Mouse (Mus musculus) neural tube, embryonic 11.5 days (tissue): ENCODE results near the gene Rps6kb1. TPM values are rescaled to one million over a fixed set of nuclear protein-coding genes. Genes with fewer than 3 reads are reported as not detected.
"Not testable (repeated sequence)": the region's sequence is repeated elsewhere in the genome, so short reads cannot be mapped to it uniquely, and the experiment has no call there.

ENCODE experiments used
- ATAC-seq: fragments of 200-750 bp; cut with Nextera tagmentation; 2 replicates; pipeline ENCODE4 v1.8.0; 2017; ENCODE audit warnings: moderate number of reproducible peaks, mild to moderate bottlenecking, moderate TSS enrichment, moderate library complexity; ENCODE audit not compliant: insufficient read depth, low FRiP score, low TSS enrichment
- DNase-seq: peaks from one replicate; pipeline ENCODE4 v3.0.0-alpha.2; 2015; ENCODE audit warnings: low spot score
- H3K27ac ChIP-seq: fragments of 300-500 bp; sonication (generic); 2 replicates; pipeline ENCODE4 v1.5.1; 2014; ENCODE audit warnings: low read depth, mild to moderate bottlenecking, low read length
- H3K27me3 ChIP-seq: fragments of 300-500 bp; sonication (generic); 2 replicates; pipeline ENCODE4 v1.6.1; 2014; ENCODE audit warnings: mild to moderate bottlenecking, low read length, mixed read lengths; ENCODE audit not compliant: control insufficient read depth, insufficient read depth
- H3K36me3 ChIP-seq: fragments of 300-500 bp; sonication (generic); 2 replicates; pipeline ENCODE4 v1.6.1; 2014; ENCODE audit warnings: mild to moderate bottlenecking, low read length, moderate library complexity, mixed read lengths; ENCODE audit not compliant: control insufficient read depth, insufficient read depth
- H3K4me1 ChIP-seq: fragments of 300-500 bp; sonication (generic); 2 replicates; pipeline ENCODE4 v1.6.1; 2014; ENCODE audit warnings: low read length, mixed read lengths; ENCODE audit not compliant: control insufficient read depth, insufficient read depth
- H3K4me2 ChIP-seq: fragments of 300-500 bp; sonication (generic); 2 replicates; pipeline ENCODE4 v1.6.1; 2014; ENCODE audit warnings: low read depth, mild to moderate bottlenecking, moderate library complexity
- H3K4me3 ChIP-seq: fragments of 300-500 bp; sonication (generic); 2 replicates; pipeline ENCODE4 v1.5.1; 2014; ENCODE audit warnings: low read depth, low read length
- H3K9ac ChIP-seq: fragments of 300-500 bp; sonication (generic); 2 replicates; pipeline ENCODE4 v1.6.1; 2014; ENCODE audit warnings: mild to moderate bottlenecking, low read length
- H3K9me3 ChIP-seq: fragments of 300-500 bp; sonication (generic); 2 replicates; pipeline ENCODE4 v1.6.1; 2016; ENCODE audit warnings: low read length; ENCODE audit not compliant: control insufficient read depth
- WGBS: fragments of 180-500 bp; shearing (Covaris S2); extraction: QIAGEN DNeasy Blood & Tissue Kit; methylation state at CpG from one replicate; pipeline ENCODE4 v1.1.7; 2014; 5-methylcytosine and 5-hydroxymethylcytosine counted together
- polyA plus RNA-seq: library from polyadenylated mRNA; unstranded; fragments of >200 nt; fragmentation: Nextera tagmentation; extraction: Ambion mirVana; gene quantifications from 2 replicates; pipeline ENCODE4 v1.2.1, GENCODE M21; 2014

The Rps6kb1 gene
- polyA plus RNA-seq, 1 experiment from 2014 or later: 56.4 TPM

- Histone ChIP-seq H3K36me3 (no peaks in the 10 kb centered on the region), H3K9me3 (no peaks in the 10 kb centered on the region), H3K4me3 (no peak overlapping the region), H3K4me2 (no peak overlapping the region), H3K27ac (no peak overlapping the region), H3K27me3 (no peaks in the 10 kb centered on the region), H3K4me1 (no peaks in the 10 kb centered on the region), H3K9ac (no peak overlapping the region)
- DNase-seq (no peak), ATAC-seq (no peak)
- WGBS: 46% methylated on average over 7 of the region's 7 CpGs
Measured at GRCm38 (mm10) chr11:86472771-86473171, 71.8 kb downstream of the Rps6kb1 start.

GRCm38 (mm10) chr11:86471785-86472184, 72.8 kb downstream of the Rps6kb1 start:
- no peak overlapping the region for H3K4me3 ChIP-seq
- no peaks in the 10 kb centered on the region for H3K27me3 ChIP-seq
- H3K36me3 ChIP-seq: no peaks in the 10 kb centered on the region
- H3K4me1 ChIP-seq: no peaks in the 10 kb centered on the region
- no peaks in the 10 kb centered on the region for H3K9me3 ChIP-seq
- WGBS: 83% methylated on average over 6 of the region's 6 CpGs
- no peak for ATAC-seq
- DNase-seq: no peak
- H3K27ac ChIP-seq: no peak overlapping the region
- no peak overlapping the region for H3K9ac ChIP-seq
- no peak overlapping the region for H3K4me2 ChIP-seq

GRCm38 (mm10) chr11:86468971-86469370, 75.6 kb downstream of the Rps6kb1 start:
- Histone ChIP-seq H3K4me3 (no peak overlapping the region), H3K4me2 (no peak overlapping the region), H3K4me1 (no peaks in the 10 kb centered on the region), H3K27me3 (no peaks in the 10 kb centered on the region), H3K9me3 (no peaks in the 10 kb centered on the region), H3K27ac (no peak overlapping the region), H3K9ac (no peak overlapping the region), H3K36me3 (no peaks in the 10 kb centered on the region)
- ATAC-seq: no peak
- no peak for DNase-seq
- WGBS: 66% methylated on average over 4 of the region's 4 CpGs

- no peaks in the 10 kb centered on the region for H3K36me3 ChIP-seq
- H3K27me3 ChIP-seq: no peaks in the 10 kb centered on the region
- no peak overlapping the region for H3K4me3 ChIP-seq
- no peak for DNase-seq
- no peak for ATAC-seq
- no peak overlapping the region for H3K4me2 ChIP-seq
- H3K9me3 ChIP-seq: no peaks in the 10 kb centered on the region
- H3K27ac ChIP-seq: no peak overlapping the region
- WGBS: 88% methylated on average over 8 of the region's 8 CpGs
- no peak overlapping the region for H3K9ac ChIP-seq
- H3K4me1 ChIP-seq: no peaks in the 10 kb centered on the region
Measured at GRCm38 (mm10) chr11:86468345-86468744, 76.3 kb downstream of the Rps6kb1 start.

- H3K4me1 ChIP-seq, H3K27me3 ChIP-seq, H3K9me3 ChIP-seq, H3K4me3 ChIP-seq, H3K4me2 ChIP-seq, H3K36me3 ChIP-seq, H3K9ac ChIP-seq, ATAC-seq, H3K27ac ChIP-seq: not testable (repeated sequence)
- WGBS: 20% methylated on average over 8 of the region's 8 CpGs
- DNase-seq: peak; percentile 76
Measured at GRCm38 (mm10) chr11:86464275-86464674, 80.3 kb downstream of the Rps6kb1 start.

GRCm38 (mm10) chr11:86462579-86462978, 82.0 kb downstream of the Rps6kb1 start:
- H3K36me3 ChIP-seq: no peaks in the 10 kb centered on the region
- no peak overlapping the region for H3K27ac ChIP-seq
- no peak overlapping the region for H3K9ac ChIP-seq
- ATAC-seq (no peak), DNase-seq (no peak)
- H3K4me1 ChIP-seq: no peaks in the 10 kb centered on the region
- H3K4me2 ChIP-seq: no peak overlapping the region
- no peaks in the 10 kb centered on the region for H3K9me3 ChIP-seq
- no peak overlapping the region for H3K4me3 ChIP-seq
- no peaks in the 10 kb centered on the region for H3K27me3 ChIP-seq

GRCm38 (mm10) chr11:86458866-86459265, 85.7 kb downstream of the Rps6kb1 start:
- WGBS: 95% methylated on average over 6 of the region's 6 CpGs
- Histone ChIP-seq H3K4me3 (no peak overlapping the region), H3K4me2 (no peak overlapping the region), H3K9me3 (no peaks in the 10 kb centered on the region), H3K27ac (no peak overlapping the region), H3K9ac (no peak overlapping the region), H3K36me3 (no peaks in the 10 kb centered on the region), H3K4me1 (no peaks in the 10 kb centered on the region), H3K27me3 (no peaks in the 10 kb centered on the region)
- DNase-seq (no peak), ATAC-seq (no peak)

GRCm38 (mm10) chr11:86457545-86457944, 87.1 kb downstream of the Rps6kb1 start:
- DNase-seq (no peak), ATAC-seq (no peak)
- no peaks in the 10 kb centered on the region for H3K9me3 ChIP-seq
- no peak overlapping the region for H3K27ac ChIP-seq
- H3K4me1 ChIP-seq: no peaks in the 10 kb centered on the region
- WGBS: 81% methylated on average over 6 of the region's 6 CpGs
- H3K4me3 ChIP-seq: no peak overlapping the region
- H3K36me3 ChIP-seq: no peaks in the 10 kb centered on the region
- no peak overlapping the region for H3K4me2 ChIP-seq
- H3K9ac ChIP-seq: no peak overlapping the region
- H3K27me3 ChIP-seq: no peaks in the 10 kb centered on the region

GRCm38 (mm10) chr11:86453991-86454390, 90.6 kb downstream of the Rps6kb1 start:
- 95% methylated on average over 5 of the region's 5 CpGs for WGBS

More at GRCm38 (mm10) chr11:86453991-86454390, 90.6 kb downstream of the Rps6kb1 start:
- H3K27ac ChIP-seq: no peak overlapping the region
- no peak overlapping the region for H3K4me3 ChIP-seq
- H3K9me3 ChIP-seq: no peaks in the 10 kb centered on the region
- DNase-seq: no peak
- no peak for ATAC-seq
- no peaks in the 10 kb centered on the region for H3K4me1 ChIP-seq
- no peaks in the 10 kb centered on the region for H3K27me3 ChIP-seq
- H3K36me3 ChIP-seq: no peaks in the 10 kb centered on the region
- H3K4me2 ChIP-seq: no peak overlapping the region
- no peak overlapping the region for H3K9ac ChIP-seq
